Mouse (Mus musculus): ENCODE results near the gene Sox11. TPM values are rescaled to one million over a fixed set of nuclear protein-coding genes. Genes with fewer than 3 reads are reported as not detected.

Sox11 gene
- total RNA-seq, 2 experiments from 2014 or later: 6.0 to 6.3 TPM

DNA sequence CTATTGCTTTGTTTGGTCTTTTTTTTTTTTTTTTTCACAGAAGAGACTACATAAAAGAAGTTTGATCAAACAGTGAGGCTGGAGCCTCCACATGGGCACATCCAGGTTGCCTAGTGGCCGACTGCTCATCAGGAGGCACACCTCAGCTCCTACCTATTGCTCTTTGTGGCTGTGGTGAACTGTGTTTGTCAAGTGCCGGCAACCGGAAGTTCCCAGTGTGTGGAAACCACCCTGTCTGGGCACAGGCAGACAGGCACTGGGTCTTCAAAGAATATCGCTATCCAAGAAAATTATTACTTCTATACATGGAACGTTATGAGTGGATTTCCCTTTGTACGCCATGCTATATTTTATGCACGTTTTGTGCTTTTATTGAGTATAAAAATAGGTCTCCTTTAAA lies 6.0 kb downstream of the Sox11 start:
- no peak for DNase-seq

GRCm38 (mm10) chr12:27335356-27336055 lies 6.9 kb downstream of the Sox11 start:
- DNase-seq: no peak

DNA sequence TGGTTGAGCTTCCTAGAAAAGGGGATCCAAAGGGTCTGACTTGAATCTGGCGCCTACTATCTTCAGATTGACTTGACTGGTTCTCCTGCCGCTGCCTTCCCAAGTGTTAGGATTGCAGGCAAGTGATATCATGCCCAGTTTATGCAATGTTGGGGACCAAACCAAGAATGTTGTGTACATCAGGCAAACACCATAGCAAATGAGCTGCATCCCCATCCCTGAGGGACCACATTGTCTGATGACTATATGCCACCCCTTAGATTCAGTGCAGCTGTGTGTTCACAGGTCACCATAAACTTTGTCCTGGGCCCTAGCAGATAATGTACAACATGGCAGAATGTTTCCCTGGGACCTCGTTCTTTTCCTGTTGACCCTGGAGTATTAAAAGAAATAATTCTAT lies 8.8 kb downstream of the Sox11 start:
- DNase-seq: no peak

DNA sequence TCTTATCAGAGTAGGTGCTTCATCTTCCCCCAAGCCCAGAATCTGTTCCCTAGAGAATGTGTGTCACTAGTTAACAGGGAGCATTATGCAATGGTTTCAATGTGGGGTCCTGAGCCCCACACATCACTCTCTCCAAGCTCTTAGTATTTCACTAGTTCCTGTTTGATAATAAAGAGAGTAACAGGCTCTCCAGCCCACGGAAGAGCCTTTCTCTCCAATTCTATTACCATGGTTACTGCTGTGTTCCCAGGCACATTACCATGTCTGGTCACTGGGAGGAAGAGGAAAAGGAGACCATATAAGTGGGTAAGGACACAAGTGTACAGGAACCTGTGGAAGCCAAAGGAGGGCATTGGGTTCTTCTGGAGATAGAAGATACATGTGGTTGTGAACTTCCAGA lies 19.0 kb downstream of the Sox11 start:
- DNase-seq: no peak

DNA sequence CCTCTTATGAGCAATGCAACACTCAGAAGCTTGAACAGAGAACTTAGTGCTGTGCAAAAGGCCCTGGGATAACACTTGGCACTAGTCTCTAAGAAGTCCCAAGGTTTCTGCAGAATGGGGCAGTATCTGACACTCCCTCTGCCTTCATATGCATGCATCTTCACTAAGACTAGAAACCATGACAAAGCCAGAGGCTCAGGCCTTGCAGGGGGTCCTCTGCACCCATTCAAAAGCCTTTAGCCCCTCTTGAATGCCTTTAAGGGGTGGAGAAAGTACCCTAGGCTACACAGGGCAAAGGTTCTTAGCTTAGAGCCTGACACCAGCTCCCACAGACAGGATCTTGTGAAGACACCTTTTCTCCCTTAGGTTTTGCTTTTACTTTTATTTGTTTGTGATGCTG lies 21.7 kb downstream of the Sox11 start:
- DNase-seq: no peak

- peak; percentile 9 for DNase-seq
Measured at GRCm38 (mm10) chr12:27312985-27313384, 29.4 kb downstream of the Sox11 start.

GRCm38 (mm10) chr12:27311854-27312466 lies 30.4 kb downstream of the Sox11 start:
- peak; percentile 4 for DNase-seq

- peak; percentile 9 for DNase-seq
Measured at GRCm38 (mm10) chr12:27311316-27311832, 31.0 kb downstream of the Sox11 start.

GRCm38 (mm10) chr12:27310703-27311102 lies 31.7 kb downstream of the Sox11 start:
- DNase-seq: no peak

DNA sequence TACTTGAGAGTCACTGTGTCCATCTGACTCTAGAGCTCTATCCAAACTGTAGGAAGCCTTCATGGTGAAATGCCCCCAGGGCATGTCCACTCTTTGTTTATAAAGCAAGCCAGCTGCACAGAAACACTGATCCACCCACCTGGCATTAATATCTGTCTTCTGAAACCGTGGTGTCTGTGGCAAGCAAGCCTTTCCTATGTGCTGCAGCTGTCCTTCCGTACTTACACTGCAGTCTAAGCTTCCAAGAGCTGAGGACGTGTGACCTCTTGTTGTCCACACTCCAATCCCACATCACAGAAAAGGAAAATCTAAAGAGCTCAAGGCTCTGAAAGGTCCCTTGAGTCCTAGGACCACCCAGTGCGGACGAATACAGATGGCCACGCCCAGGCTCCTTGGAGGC lies 32.4 kb downstream of the Sox11 start:
- no peak for DNase-seq

- no peak for DNase-seq
Measured at GRCm38 (mm10) chr12:27304713-27305437, 37.5 kb downstream of the Sox11 start.

DNA sequence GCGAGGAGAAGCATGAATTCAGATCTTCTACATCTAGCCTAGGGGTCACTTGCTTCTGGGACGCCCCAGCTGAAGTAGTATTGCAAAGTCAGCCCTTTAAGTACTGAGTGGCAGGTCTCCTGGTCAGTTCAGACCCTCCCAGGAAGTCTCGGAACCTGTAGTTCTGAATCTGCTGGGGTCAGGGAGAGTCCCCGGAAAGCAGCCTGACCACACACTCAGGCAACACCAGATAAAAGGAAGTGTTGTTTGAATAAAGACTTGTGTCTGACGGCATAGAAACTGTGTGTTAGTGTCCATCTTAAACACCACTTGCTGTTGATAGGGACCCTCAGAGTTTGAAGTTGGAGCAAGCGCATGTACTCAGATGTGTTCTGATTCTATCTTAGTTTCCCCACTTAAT lies 39.2 kb downstream of the Sox11 start:
- no peak for DNase-seq

DNA sequence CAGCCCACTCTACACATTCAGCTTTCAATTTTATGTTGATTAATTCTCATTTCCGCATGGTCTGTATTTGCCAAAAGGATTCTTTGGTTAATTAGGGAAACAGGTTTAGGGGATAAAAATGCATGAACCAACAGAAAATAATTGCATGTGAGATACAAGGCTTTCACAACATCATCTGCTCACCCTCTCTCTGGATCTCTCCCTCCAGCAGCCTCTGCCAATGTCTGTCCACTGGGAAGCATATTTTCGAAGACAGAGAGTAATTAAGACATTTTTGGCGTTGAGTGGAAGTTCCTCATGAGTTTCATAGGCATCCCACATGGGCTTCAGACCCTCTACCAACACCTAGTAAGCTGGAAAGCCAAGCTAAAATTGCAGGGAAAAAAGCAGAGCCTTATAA lies 43.7 kb downstream of the Sox11 start:
- no peak for DNase-seq

DNA sequence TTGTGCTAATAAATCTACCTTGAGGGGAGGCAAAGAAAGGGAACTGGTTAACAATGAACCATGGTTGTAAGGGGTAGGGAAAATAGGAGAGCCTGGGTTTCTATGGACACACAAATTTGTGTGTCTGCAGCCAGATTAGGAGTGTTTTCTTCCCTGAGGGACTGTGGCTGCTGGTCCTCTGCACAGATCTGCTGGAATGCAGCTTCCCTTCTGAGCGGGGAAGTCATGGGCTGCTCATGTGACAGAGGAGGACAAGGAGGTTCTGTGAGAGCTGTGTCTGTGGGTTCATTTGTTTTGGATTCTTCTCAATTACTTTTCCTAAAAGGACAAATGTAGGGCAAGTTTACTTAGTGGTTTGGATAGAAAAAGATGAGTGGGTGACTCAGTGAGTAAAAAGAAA lies 48.2 kb downstream of the Sox11 start:
- DNase-seq: no peak

- no peak for DNase-seq
Measured at GRCm38 (mm10) chr12:27293736-27294135, 48.6 kb downstream of the Sox11 start.

DNA sequence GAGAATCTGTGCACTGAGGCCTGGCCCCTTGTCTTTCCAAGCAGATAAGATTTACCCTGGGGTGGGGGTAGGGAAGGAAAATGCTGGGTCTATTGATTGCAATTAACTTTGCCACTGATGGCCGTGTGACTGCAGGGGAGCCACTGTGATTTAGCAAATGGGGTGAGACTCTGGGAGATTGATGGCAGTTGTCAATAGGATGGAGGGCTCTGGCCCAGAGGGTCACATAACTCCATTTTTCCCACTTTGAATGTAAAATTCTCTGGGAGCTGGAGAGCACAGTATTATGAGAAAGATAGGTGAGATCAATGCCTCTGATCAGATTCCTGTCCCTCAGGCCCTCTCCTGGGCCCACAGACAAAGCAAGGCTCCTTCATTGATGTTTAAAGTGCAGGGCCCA lies 49.2 kb downstream of the Sox11 start:
- no peak for DNase-seq
